19 mouse cellular contexts compared by ENCODE assay signal in the genomic region with DNA sequence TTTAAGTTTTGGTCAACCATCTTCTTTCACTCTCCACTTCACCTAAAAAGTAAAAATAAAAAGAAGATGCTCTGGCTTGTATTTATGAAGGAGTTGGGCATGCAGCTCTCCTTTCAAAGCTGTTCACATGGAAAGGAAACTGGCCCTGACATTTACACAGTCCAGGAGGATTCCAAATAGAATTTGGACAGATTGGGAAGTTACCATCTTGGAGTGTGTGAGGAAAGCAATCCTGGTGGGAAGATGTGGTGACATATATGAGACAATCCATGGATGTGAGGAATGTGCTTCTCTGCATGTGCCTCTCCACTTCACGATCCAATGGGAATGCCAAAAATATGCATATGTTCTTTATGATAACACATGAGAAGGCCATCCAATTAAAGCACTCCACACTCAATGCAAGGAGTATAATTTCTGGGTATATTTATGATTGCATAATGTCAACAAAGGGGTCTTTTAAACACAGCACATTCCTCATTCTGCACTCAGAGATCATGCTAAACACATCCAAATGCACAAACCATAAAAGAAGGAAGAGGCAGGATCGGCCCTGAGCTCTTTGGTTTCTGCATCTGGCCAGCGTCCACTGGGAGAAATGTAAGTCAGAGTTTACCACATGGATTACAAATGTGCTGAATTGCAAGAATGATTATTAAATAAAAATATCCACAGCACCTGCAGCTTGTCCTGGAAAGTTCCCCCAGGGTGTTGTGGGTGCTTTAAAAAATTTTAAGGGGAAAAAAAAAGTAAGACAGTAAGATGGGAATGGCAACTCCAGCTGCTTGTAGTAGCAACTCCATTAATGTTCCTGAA.
DNase-seq lines count a peak whose midpoint lies in the region; ATAC-seq and TF ChIP-seq lines count a peak whose summit lies in the region.
"Had no signal": no experiment of that assay in that cellular context is flagged by ENCODE, and none has a peak within 500 bp of the region (broad histone marks: within the 10 kb centered on the region; RNA-seq: fewer than 3 reads in every experiment).

No protein-coding gene starts in this region.

- H3K4me1 ChIP-seq in intestine, embryonic 15.5 days (replicated peaks) = no peaks in the 10 kb centered on the region
- no peaks in the 10 kb centered on the region for H3K4me1 ChIP-seq in intestine, postnatal 0 days (replicated peaks; ENCODE audit: control insufficient read depth, insufficient read depth, low read length)
- no peaks in the 10 kb centered on the region for H3K4me1 ChIP-seq in embryonic facial prominence, embryonic 15.5 days
- peaks cover 6% of the 10 kb centered on the region; the same call in 1 of the 2 replicates for H3K4me1 ChIP-seq in stomach, embryonic 16.5 days (ENCODE audit: control insufficient read depth, insufficient read depth, low read length)
- H3K4me1 ChIP-seq: embryonic facial prominence, embryonic 12.5 days; heart, embryonic 12.5 days; hindbrain, embryonic 10.5 days had no signal

- 0 out of 2 replicates have a peak, but pooled peaks have one; percentile 23 for ATAC-seq in intestine, embryonic 15.5 days
- ATAC-seq in intestine, postnatal 0 days = no peak
- peak; percentile 57; the same call in 1 of the 2 replicates for ATAC-seq in embryonic facial prominence, embryonic 15.5 days (ENCODE audit: insufficient number of reproducible peaks, low FRiP score, low TSS enrichment, low read depth)
- peak; percentile 44; the same call in 1 of the 2 replicates for ATAC-seq in stomach, embryonic 16.5 days (ENCODE audit: insufficient read depth, low FRiP score)
- ATAC-seq: forebrain, embryonic 14.5 days had no signal

- no peaks in the 10 kb centered on the region for H3K9me3 ChIP-seq in intestine, embryonic 15.5 days
- no peaks in the 10 kb centered on the region for H3K9me3 ChIP-seq in intestine, postnatal 0 days (ENCODE audit: control insufficient read depth)
- no peaks in the 10 kb centered on the region for H3K9me3 ChIP-seq in embryonic facial prominence, embryonic 15.5 days (replicated peaks)
- H3K9me3 ChIP-seq in stomach, embryonic 16.5 days (replicated peaks; ENCODE audit: control insufficient read depth, low read length) = no peaks in the 10 kb centered on the region
- H3K9me3 ChIP-seq: embryonic facial prominence, embryonic 12.5 days; heart, embryonic 12.5 days; hindbrain, embryonic 10.5 days had no signal

- no peak overlapping the region for H3K9ac ChIP-seq in intestine, embryonic 15.5 days
- H3K9ac ChIP-seq in intestine, postnatal 0 days (ENCODE audit: low read depth, low read length) = no peak overlapping the region
- no peak overlapping the region for H3K9ac ChIP-seq in embryonic facial prominence, embryonic 15.5 days
- no peak overlapping the region for H3K9ac ChIP-seq in stomach, embryonic 16.5 days (ENCODE audit: low read length)
- H3K9ac ChIP-seq: embryonic facial prominence, embryonic 12.5 days; heart, embryonic 12.5 days; hindbrain, embryonic 14.5 days had no signal

- peak; percentile 43 for DNase-seq in adipocyte (ENCODE audit: low spot score)
- DNase-seq in cerebellum, adult 8-10 months = no peak
- no peak for DNase-seq in left cerebral cortex, postnatal 25 days (ENCODE audit: low spot score in 2 of 2)
- DNase-seq: adrenal gland, postnatal 10 days; cerebellum, adult 2 months; cerebellum, postnatal 14 days; embryo, embryonic 11 days; gastrocnemius, postnatal 36 days; heart, adult 2 months; kidney, adult 11 months had no signal

- no peak overlapping the region for H3K27ac ChIP-seq in intestine, embryonic 15.5 days
- no peak overlapping the region for H3K27ac ChIP-seq in intestine, postnatal 0 days (ENCODE audit: low read depth, low read length)
- H3K27ac ChIP-seq in embryonic facial prominence, embryonic 15.5 days (replicated peaks) = peak overlapping the region; percentile 56; the same call in 1 of the 2 replicates
- peak overlapping the region; percentile 23; the same call in 1 of the 2 replicates for H3K27ac ChIP-seq in stomach, embryonic 16.5 days (ENCODE audit: low read length)
- H3K27ac ChIP-seq: heart, adult 2 months; hindbrain, embryonic 10.5 days; hindbrain, embryonic 14.5 days had no signal

- no peaks in the 10 kb centered on the region for H3K36me3 ChIP-seq in intestine, embryonic 15.5 days
- H3K36me3 ChIP-seq in intestine, postnatal 0 days (ENCODE audit: control insufficient read depth, insufficient read depth) = no peaks in the 10 kb centered on the region
- no peaks in the 10 kb centered on the region for H3K36me3 ChIP-seq in embryonic facial prominence, embryonic 15.5 days
- no peaks in the 10 kb centered on the region for H3K36me3 ChIP-seq in stomach, embryonic 16.5 days (ENCODE audit: control insufficient read depth, insufficient read depth, low read length)
- H3K36me3 ChIP-seq: embryonic facial prominence, embryonic 12.5 days; heart, embryonic 12.5 days; hindbrain, embryonic 10.5 days had no signal

- no peak overlapping the region for H3K4me2 ChIP-seq in intestine, embryonic 15.5 days (replicated peaks)
- H3K4me2 ChIP-seq in intestine, postnatal 0 days (replicated peaks; ENCODE audit: low read depth) = no peak overlapping the region
- no peak overlapping the region for H3K4me2 ChIP-seq in embryonic facial prominence, embryonic 15.5 days (replicated peaks)
- no peak overlapping the region for H3K4me2 ChIP-seq in stomach, embryonic 16.5 days (ENCODE audit: low read depth, low read length)
- H3K4me2 ChIP-seq: embryonic facial prominence, embryonic 12.5 days; heart, embryonic 12.5 days; hindbrain, embryonic 14.5 days had no signal

- H3K4me3 ChIP-seq in intestine, embryonic 15.5 days (replicated peaks) = no peak overlapping the region
- no peak overlapping the region for H3K4me3 ChIP-seq in intestine, postnatal 0 days (ENCODE audit: low read depth, low read length)
- H3K4me3 ChIP-seq in embryonic facial prominence, embryonic 15.5 days (replicated peaks) = no peak overlapping the region
- no peak overlapping the region for H3K4me3 ChIP-seq in stomach, embryonic 16.5 days (replicated peaks; ENCODE audit: low read length)
- H3K4me3 ChIP-seq: embryonic facial prominence, embryonic 12.5 days; heart, adult 2 months; heart, embryonic 12.5 days; hindbrain, embryonic 10.5 days had no signal

- 38% methylated on average over 3 of the region's 3 CpGs for WGBS in intestine, embryonic 15.5 days
- WGBS in intestine, postnatal 0 days = 58% methylated on average over 3 of the region's 3 CpGs
- WGBS in embryonic facial prominence, embryonic 15.5 days = 49% methylated on average over 3 of the region's 3 CpGs
- WGBS in stomach, embryonic 16.5 days = 32% methylated on average over 3 of the region's 3 CpGs

- TF ChIP-seq CTCF in intestine, postnatal 0 days (IDR thresholded peaks at IDR 0.05; ENCODE audit: low read depth) = no peak

- H3K27me3 ChIP-seq in intestine, embryonic 15.5 days (replicated peaks) = no peaks in the 10 kb centered on the region
- H3K27me3 ChIP-seq in intestine, postnatal 0 days (replicated peaks; ENCODE audit: control insufficient read depth, insufficient read depth, low read length) = no peaks in the 10 kb centered on the region
- H3K27me3 ChIP-seq in embryonic facial prominence, embryonic 15.5 days = no peaks in the 10 kb centered on the region
- no peaks in the 10 kb centered on the region for H3K27me3 ChIP-seq in stomach, embryonic 16.5 days (ENCODE audit: control insufficient read depth, insufficient read depth, low read length)
- H3K27me3 ChIP-seq: embryonic facial prominence, embryonic 12.5 days; heart, embryonic 12.5 days had no signal

- intact Hi-C loops in left cerebral cortex, postnatal 25 days (cut with DNase I) = no loop called here

Comparison
In these comparisons a context has a peak if more than half of its experiments do, and no peak if none do; other contexts are left out.
1. H3K27ac ChIP-seq: peak in embryonic facial prominence, embryonic 15.5 days (single experiment) and stomach, embryonic 16.5 days (single experiment); none in intestine, embryonic 15.5 days (single experiment) and intestine, postnatal 0 days (single experiment).